Mouse (Mus musculus): ENCODE data around the gene Tmem236.
"Not testable (repeated sequence)": the region's sequence is repeated elsewhere in the genome, so short reads cannot be mapped to it uniquely, and the experiment has no call there.

The Tmem236 gene

DNA sequence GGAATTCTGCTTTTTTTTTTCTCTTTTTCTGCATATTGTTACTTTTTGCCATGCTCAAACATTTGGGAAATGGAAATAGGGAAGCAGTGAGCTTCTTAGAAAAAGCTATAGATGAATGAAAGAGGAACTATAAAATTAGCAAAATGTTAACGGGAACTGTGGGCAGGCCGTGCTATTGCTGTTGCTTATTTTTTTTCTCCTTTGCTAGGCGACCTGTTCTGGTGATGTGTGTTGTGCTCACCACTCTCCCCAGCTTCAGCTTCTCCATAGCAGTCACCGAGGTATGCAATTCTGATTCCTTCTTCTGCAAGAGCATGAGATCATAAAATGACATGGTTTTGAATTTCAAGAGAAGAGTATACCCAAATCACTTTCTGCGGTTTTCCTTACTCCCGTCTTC, 17.7 kb downstream of the Tmem236 start:
- no peak for DNase-seq (ENCODE audit: low spot score)

- not testable (repeated sequence) for DNase-seq (ENCODE audit: low spot score)
These were observed 24.1 kb downstream of the Tmem236 start for GRCm38 (mm10) chr2:14198325-14198903.

GRCm38 (mm10) chr2:14199621-14200020, 25.3 kb downstream of the Tmem236 start:
- no peak for DNase-seq (ENCODE audit: low spot score)

DNA sequence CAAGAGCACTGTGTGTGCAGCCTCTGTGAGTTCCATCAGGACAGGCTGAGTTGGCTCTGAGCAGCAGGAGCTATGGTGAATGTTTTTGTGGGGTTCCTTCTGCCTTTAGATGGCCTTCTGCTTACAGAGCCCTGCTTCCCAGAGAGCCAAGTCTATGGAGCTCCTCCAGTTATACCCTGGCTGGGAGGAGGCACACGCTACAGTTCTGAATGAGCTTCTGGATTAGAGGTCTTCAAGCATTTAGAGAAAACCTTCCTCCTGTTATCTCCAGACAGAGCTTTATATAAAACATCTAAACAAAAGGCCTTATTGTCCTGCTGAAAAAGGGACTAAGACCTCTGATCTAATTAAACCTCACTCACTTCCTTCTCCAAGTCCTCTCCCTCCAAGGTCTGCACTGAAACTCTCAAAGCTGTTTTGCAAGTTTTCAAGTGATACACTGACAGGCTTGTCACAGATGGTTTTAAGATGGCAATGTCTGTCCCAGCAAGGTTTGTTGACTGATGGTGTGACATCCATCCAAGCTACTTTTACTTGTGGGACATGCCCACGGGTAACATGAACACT, 26.6 kb downstream of the Tmem236 start:
- DNase-seq (ENCODE audit: low spot score): not testable (repeated sequence)

- DNase-seq (ENCODE audit: low spot score): no peak
These were observed 30.0 kb downstream of the Tmem236 start for GRCm38 (mm10) chr2:14204308-14204707.

DNA sequence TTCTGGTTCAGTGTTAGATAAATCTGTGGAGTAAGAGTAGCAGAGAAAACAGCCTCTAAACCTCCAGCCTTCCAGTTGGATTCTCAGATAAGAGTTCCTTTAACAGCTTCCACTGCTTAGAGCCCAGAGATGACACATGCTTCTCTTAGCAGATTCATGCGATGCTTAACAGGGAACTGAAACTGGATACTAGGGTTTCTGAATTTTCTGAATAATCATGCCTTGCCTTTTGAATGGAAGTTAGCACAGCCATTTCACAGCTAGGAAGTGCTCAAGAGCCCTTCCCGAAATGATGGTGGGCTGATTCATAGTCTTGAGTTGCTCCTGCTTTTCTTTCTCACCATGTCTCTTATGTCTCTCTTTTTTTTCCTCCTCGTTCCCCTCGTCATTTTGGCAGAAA, 32.5 kb downstream of the Tmem236 start:
- no peak for DNase-seq (ENCODE audit: low spot score)

DNA sequence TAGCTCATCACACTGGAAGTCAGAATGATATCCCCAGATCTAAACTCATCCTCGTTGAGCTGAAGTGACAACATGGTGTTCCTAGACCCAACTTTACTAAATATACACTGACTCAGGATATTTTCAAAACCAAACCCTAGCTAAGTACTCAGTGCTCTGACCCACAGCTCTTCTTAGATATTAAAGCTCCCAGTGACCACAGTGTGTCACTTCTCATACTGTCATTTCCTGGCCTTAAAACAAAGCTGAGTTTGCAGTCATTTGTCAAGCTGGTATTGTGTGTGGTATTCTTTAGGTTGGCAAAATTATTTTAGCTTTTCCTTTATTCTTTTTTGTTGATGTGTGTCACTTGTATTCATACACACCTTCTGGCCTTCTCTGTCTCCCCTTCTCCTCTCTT, 36.4 kb downstream of the Tmem236 start:
- no peak for DNase-seq (ENCODE audit: low spot score)

- no peak for DNase-seq (ENCODE audit: low spot score)
These were observed 37.3 kb downstream of the Tmem236 start for GRCm38 (mm10) chr2:14211606-14212005.

GRCm38 (mm10) chr2:14214764-14215163, 40.4 kb downstream of the Tmem236 start:
- no peak for DNase-seq (ENCODE audit: low spot score)

DNA sequence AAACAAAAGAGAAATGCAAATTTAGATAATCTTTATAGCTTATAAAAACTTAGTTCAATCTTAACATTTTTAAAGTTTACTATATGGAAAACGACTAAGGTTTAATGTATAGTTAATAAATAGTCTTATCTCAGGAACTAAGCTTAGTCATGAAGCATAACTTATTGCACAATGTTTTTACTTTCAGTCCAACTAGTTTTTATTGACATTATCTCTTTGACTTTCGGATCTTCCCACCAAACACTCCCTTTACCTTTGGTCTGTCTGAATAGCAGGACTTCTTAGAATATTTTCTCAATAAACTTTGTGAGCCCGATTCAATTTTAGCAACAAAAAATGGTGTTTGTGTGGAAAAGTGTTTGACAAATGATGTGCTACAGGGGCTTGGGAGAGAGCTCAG, 42.3 kb downstream of the Tmem236 start:
- no peak for DNase-seq (ENCODE audit: low spot score)

- DNase-seq (ENCODE audit: low spot score): no peak
These were observed 43.8 kb downstream of the Tmem236 start for GRCm38 (mm10) chr2:14218126-14218525.

DNA sequence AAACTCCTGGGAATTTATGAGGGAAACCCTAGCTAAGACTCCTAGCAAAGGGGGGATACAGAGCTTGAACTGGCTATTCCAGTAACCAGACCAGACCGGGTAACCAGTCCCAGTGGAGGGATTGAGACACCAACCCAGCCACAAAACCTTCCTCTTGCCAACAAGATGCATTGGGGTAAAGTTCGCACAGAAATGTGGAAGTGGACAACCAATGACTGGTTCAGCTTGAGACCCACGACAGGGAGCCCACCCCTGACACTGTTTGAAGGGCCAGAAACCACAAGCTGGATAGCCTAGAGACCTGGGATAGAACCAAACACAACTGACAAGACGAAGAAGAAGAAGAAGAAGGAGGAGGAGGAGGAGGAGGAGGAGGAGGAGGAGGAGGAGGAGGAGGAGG, 50.1 kb downstream of the Tmem236 start:
- no peak for DNase-seq (ENCODE audit: low spot score)

DNA sequence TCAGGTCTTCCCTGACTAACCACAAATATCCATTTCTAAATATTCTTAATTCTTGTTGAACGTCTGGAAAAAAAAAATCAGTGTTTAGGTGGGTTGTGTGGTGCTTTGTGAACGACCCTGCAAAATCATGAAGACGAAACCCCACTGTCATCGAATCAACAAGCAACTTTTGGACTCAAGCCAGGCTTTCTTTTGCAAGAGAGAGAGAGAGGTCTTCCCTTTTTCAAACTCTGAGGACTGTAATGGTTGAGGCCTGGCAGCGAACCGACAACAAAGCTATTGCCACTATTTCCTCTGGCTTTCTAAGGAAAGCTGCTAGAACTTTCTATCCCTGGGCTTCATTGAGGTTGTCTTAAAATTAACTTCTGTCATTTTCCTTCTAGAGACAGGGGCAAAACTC, 54.2 kb downstream of the Tmem236 start:
- no peak for DNase-seq (ENCODE audit: low spot score)

DNA sequence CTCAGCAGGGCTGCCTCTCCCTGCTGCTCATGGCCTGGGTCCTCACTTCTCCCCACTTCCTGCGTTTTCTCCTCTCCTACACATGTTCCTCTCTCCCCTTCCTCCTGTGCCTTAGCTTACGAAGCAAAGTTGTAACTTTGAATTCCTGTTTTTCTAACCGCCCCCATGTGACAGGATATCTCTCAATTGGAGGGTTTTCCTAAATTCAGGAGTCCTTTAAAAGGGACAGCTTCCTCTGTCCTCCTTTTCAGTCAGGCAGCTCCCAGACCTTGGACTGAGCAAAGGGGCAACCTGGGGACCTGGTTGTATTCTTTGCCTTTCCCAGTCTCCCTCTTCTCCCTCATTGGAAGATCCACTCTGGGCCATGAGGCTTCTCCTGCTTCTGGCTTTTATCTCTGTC, 54.8 kb downstream of the Tmem236 start, which contains the start of gene Mrc1:
TSS of gene Mrc1 (plus strand) at position 244 of the 400 bp plus-strand sequence.
- no peak for DNase-seq (ENCODE audit: low spot score)

DNA sequence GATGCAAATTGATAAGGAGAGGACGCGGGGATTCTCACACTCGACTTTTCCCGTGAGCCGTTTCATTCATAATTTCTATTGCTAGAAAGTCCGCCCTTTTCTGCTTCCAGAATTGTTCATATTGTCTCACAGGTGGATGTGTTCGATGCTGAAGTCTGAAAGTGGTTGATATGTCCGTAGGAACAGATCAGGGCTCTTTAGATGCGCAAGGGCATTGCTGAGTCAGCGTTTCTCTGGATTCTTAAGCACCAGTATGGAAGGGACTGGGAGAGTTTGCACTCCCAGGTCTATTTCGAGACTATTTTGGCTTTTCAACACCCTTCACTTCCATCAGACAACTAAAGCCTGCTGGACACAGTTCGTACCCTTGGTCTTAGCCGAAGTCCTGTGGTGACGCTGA, 55.7 kb downstream of the Tmem236 start:
- no peak for DNase-seq (ENCODE audit: low spot score)

DNA sequence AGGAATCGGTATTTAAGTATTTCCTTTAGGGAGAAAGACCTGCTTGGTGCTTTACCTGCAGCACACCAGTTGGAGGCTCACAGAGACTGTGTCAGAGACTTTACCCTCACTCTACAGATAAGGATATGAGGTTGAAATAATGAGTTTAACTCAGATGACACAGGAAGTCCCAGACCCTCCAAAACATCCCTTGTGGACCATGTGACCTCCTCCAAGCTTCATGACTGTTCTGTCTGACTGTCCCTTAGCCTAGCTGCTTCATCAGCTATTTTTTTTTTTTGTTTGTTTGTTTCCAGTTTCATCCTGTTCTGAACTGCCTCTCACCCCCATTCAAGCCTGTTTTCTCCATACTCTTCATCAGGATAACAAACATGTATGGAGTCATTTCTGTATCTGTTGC, 58.6 kb downstream of the Tmem236 start:
- no peak for DNase-seq (ENCODE audit: low spot score)

DNA sequence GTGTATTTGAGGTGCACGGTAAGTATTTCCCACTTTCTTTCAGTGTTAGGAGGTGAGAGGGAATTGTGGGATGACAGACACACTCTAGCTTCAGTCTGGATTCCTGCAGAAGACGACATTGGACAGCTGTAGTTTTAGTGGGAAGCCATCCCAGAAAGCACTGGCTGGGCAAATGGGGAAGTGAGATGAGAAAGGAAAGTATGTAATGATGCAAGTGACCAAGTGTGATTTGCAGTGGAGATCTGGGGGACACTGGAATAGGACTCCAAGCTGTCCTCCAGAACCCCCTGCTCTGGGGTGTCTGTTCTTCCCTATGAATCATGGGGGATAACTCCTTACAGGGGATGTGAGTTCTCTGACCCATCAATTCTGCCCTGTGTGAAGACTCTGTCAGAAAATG, 59.7 kb downstream of the Tmem236 start:
- DNase-seq (ENCODE audit: low spot score): no peak

- DNase-seq (ENCODE audit: low spot score): no peak
These were observed 61.0 kb downstream of the Tmem236 start for GRCm38 (mm10) chr2:14235319-14235718.

GRCm38 (mm10) chr2:14236920-14237319, 62.6 kb downstream of the Tmem236 start:
- no peak for DNase-seq (ENCODE audit: low spot score)

DNA sequence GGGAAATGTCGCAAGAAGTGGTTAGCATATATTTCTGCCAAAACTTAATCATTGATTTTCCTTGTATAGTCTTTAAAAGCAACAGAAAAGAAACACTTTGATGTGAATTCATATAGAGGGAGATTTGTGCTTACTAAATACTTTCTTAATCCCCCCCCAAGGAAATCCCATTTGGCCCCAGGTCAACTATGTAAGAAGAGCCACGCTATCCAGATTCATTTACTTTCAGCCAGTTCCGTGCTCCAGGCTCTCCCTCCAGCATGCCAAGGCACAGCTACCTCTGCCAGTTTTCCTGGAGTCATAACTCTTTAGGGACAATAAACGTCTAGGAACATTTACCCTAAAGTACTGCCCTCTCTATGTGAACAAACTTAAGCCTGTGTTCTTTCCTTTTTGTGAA, 63.4 kb downstream of the Tmem236 start:
- no peak for DNase-seq (ENCODE audit: low spot score)

- DNase-seq (ENCODE audit: low spot score): no peak
These were observed 64.8 kb downstream of the Tmem236 start for GRCm38 (mm10) chr2:14239151-14239550.

DNA sequence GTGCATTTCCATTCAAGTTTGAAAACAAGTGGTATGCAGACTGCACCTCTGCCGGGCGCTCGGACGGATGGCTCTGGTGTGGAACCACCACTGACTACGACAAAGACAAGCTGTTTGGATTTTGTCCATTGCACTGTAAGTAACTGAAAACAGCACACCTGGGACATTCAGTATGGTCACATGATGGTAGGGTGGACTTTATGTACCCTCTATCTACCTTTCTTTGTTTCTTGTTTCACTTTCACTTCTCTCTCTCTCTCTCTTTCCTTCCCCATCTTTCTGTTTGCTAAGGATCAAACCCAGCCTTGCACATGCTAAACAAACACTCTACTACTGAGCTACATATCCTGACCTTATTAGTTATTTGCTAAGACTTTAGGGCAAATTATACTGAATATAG, 69.8 kb downstream of the Tmem236 start:
- DNase-seq (ENCODE audit: low spot score): no peak

DNA sequence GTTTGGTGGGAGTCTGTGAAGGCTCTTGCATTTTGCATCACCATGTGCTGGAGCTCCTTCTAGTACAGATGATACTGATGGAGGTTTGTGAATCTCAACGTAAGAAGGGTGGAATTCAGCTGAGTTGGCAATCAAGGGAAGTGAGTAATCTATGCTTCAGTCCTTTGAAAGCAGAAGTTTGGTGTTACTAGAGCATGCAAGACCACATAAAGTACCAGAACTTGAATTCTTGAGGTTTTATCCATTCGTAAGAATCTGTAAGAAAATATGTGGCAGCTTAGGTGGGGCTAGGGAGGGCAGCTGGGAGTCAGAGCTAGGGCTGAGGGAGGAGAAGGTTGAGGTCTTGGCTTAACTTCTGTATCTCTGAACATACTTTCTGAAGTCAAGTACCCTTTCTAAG, 70.3 kb downstream of the Tmem236 start:
- no peak for DNase-seq (ENCODE audit: low spot score)

DNA sequence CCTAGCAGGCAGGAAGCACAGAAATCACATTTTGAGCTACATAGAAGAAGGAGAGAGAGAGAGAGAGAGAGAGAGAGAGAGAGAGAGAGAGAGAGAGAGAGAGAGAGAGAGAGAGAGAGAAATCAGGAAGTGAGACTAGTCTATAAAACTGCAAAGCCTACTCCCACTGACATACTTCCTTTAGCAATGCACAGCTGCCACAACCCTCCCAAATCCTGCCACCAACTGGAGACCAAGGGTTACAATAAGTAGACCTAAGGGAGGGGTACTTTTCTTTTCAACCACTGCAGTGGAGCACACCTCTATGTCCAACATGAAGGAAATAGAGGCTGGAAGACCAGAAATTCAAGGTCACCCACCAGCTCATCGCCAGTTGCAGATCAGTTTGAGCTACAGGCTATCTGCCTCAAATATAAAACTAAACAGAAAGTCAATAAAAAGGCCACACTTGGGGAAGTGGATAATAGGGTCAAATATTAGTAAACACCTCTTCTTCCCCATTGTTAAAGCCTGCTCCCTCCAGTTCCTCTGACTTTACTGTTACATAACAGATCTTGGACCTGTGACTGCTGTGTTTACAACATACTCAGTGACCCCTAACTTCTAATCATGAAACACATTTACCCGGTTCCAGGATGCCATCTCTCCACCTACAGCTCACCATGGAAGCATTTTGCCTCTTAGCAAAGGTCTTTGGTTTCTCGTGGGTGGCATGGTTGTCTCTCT, 75.7 kb downstream of the Tmem236 start:
- no peak for DNase-seq (ENCODE audit: low spot score)
